Mouse (Mus musculus) hindbrain, embryonic 14.5 days (tissue): ENCODE measurements around the gene Fahd1. TPM values are rescaled to one million over a fixed set of nuclear protein-coding genes. Genes with fewer than 3 reads are reported as not detected.

Experiments used
- ATAC-seq: fragments of 200-750 bp; cut with Nextera tagmentation; 2 replicates; pipeline ENCODE4 v1.8.0; 2017; ENCODE audit warnings: moderate number of reproducible peaks, mild to moderate bottlenecking, moderate TSS enrichment, moderate library complexity; ENCODE audit not compliant: low FRiP score
- DNase-seq: peaks from one replicate; pipeline ENCODE4 v3.0.0-alpha.2; 2015; ENCODE audit warnings: low spot score
- H3K27ac ChIP-seq: fragments of 300-500 bp; sonication (generic); 2 replicates; pipeline ENCODE4 v1.5.1; 2014; ENCODE audit warnings: mild to moderate bottlenecking, moderate library complexity
- H3K27me3 ChIP-seq: fragments of 300-500 bp; sonication (generic); 2 replicates; pipeline ENCODE4 v1.6.1; 2014; ENCODE audit warnings: mild to moderate bottlenecking, low read length, mixed read lengths; ENCODE audit not compliant: control insufficient read depth, insufficient read depth
- H3K36me3 ChIP-seq: fragments of 300-500 bp; sonication (generic); replicated peaks from 2 replicates; pipeline ENCODE4 v1.6.1; 2014; ENCODE audit not compliant: control insufficient read depth, insufficient read depth
- H3K4me1 ChIP-seq: fragments of 300-500 bp; sonication (generic); replicated peaks from 2 replicates; pipeline ENCODE4 v1.6.1; 2014; ENCODE audit warnings: antibody characterized with exemption, low read length, mixed read lengths; ENCODE audit not compliant: control insufficient read depth, insufficient read depth
- H3K4me2 ChIP-seq: fragments of 300-500 bp; sonication (generic); replicated peaks from 2 replicates; pipeline ENCODE4 v1.6.1; 2014; ENCODE audit warnings: mild to moderate bottlenecking, moderate library complexity
- H3K4me3 ChIP-seq: fragments of 300-500 bp; sonication (generic); replicated peaks from 2 replicates; pipeline ENCODE4 v1.5.1; 2014; ENCODE audit warnings: mild to moderate bottlenecking, low read length
- H3K9ac ChIP-seq: fragments of 300-500 bp; sonication (generic); 2 replicates; pipeline ENCODE4 v1.6.1; 2014
- H3K9me3 ChIP-seq: fragments of 300-500 bp; sonication (generic); 2 replicates; pipeline ENCODE4 v1.6.1; 2016; ENCODE audit warnings: low read length; ENCODE audit not compliant: control insufficient read depth
- WGBS: fragments of 180-500 bp; shearing (Covaris S2); extraction: QIAGEN DNeasy Blood & Tissue Kit; methylation state at CpG from one replicate; pipeline ENCODE4 v1.1.7; 2014; 5-methylcytosine and 5-hydroxymethylcytosine counted together
- polyA plus RNA-seq: library from polyadenylated mRNA; unstranded; fragments of >200 nt; fragmentation: Nextera tagmentation; extraction: Ambion mirVana; gene quantifications from 2 replicates; pipeline ENCODE4 v1.2.1, GENCODE M21; 2014

Gene Fahd1
- polyA plus RNA-seq: 22.4 and 23.3 TPM in 2 replicates

- WGBS: 0% methylated on average over 58 of the region's 58 CpGs
Measured at GRCm38 (mm10) chr17:24850065-24850772, at the start of gene Fahd1. TSS of gene Fahd1 (minus strand) at chr17:24850364.

GRCm38 (mm10) chr17:24899153-24899552 lies 49.0 kb upstream of the Fahd1 start:
- no peak overlapping the region for H3K9ac ChIP-seq
- ATAC-seq: no peak
- no peak overlapping the region for H3K4me2 ChIP-seq
- H3K36me3 ChIP-seq: peaks cover 70% of the 10 kb centered on the region
- H3K9me3 ChIP-seq: no peaks in the 10 kb centered on the region
- H3K4me1 ChIP-seq: peaks cover 26% of the 10 kb centered on the region
- no peak overlapping the region for H3K4me3 ChIP-seq
- 83% methylated on average over 5 of the region's 5 CpGs for WGBS
- no peak for DNase-seq
- H3K27ac ChIP-seq: no peak overlapping the region
- H3K27me3 ChIP-seq: no peaks in the 10 kb centered on the region

More at GRCm38 (mm10) chr17:24850065-24850772, at the start of gene Fahd1:
- DNase-seq (peak; percentile 93), ATAC-seq (peak; percentile 100)
- Histone ChIP-seq H3K4me2 (peak within 1 kb of the TSS; percentile 94), H3K4me1 (peaks cover 20% of the 10 kb centered on the region), H3K27ac (peak within 1 kb of the TSS; percentile 93), H3K9me3 (no peaks in the 10 kb centered on the region), H3K4me3 (peak within 1 kb of the TSS; percentile 63), H3K9ac (peak within 1 kb of the TSS; percentile 81), H3K36me3 (peaks cover 25% of the 10 kb centered on the region), H3K27me3 (no peaks in the 10 kb centered on the region)

- H3K4me3 ChIP-seq: no peak overlapping the region
- peaks cover 34% of the 10 kb centered on the region for H3K4me1 ChIP-seq
- no peak overlapping the region for H3K9ac ChIP-seq
- H3K9me3 ChIP-seq: no peaks in the 10 kb centered on the region
- no peak for DNase-seq
- 82% methylated on average over 4 of the region's 4 CpGs for WGBS
- 0 out of 2 replicates have a peak overlapping the region, but pooled peaks have one; percentile 97 for H3K4me2 ChIP-seq
- ATAC-seq: no peak
- no peak overlapping the region for H3K27ac ChIP-seq
- H3K36me3 ChIP-seq: peaks cover 68% of the 10 kb centered on the region
- H3K27me3 ChIP-seq: no peaks in the 10 kb centered on the region
Measured at GRCm38 (mm10) chr17:24898041-24898854, 48.1 kb upstream of the Fahd1 start.

- Histone ChIP-seq H3K4me2 (peak overlapping the region; percentile 97), H3K4me3 (peak overlapping the region; percentile 71; the same call in 1 of the 2 replicates), H3K27ac (no peak overlapping the region), H3K36me3 (peaks cover 68% of the 10 kb centered on the region), H3K9me3 (no peaks in the 10 kb centered on the region), H3K27me3 (no peaks in the 10 kb centered on the region), H3K9ac (peak overlapping the region; percentile 88), H3K4me1 (peaks cover 34% of the 10 kb centered on the region)
- no peak for DNase-seq
- no peak for ATAC-seq
- WGBS: 78% methylated on average over 4 of the region's 4 CpGs
Measured at GRCm38 (mm10) chr17:24897600-24897999, 47.4 kb upstream of the Fahd1 start.

GRCm38 (mm10) chr17:24896993-24897269 lies 46.8 kb upstream of the Fahd1 start:
- Histone ChIP-seq H3K36me3 (peaks cover 68% of the 10 kb centered on the region), H3K4me1 (peaks cover 34% of the 10 kb centered on the region), H3K9ac (peak overlapping the region; percentile 88), H3K4me3 (peak overlapping the region; percentile 71), H3K27me3 (no peaks in the 10 kb centered on the region), H3K4me2 (peak overlapping the region; percentile 97), H3K9me3 (no peaks in the 10 kb centered on the region), H3K27ac (peak overlapping the region; percentile 85)
- ATAC-seq (no peak), DNase-seq (no peak)
- WGBS: 31% methylated on average over 11 of the region's 11 CpGs

- Histone ChIP-seq H3K36me3 (peaks cover 68% of the 10 kb centered on the region), H3K27ac (peak within 1 kb of the TSS; percentile 86), H3K4me2 (peak within 1 kb of the TSS; percentile 97), H3K9ac (peak within 1 kb of the TSS; percentile 88), H3K4me3 (peak within 1 kb of the TSS; percentile 71), H3K4me1 (peaks cover 34% of the 10 kb centered on the region), H3K9me3 (no peaks in the 10 kb centered on the region), H3K27me3 (no peaks in the 10 kb centered on the region)
- 1% methylated on average over 50 of the region's 50 CpGs for WGBS
- DNase-seq (peak; percentile 69), ATAC-seq (peak; percentile 60)
Measured at GRCm38 (mm10) chr17:24896241-24896992, 46.3 kb upstream of the Fahd1 start, which contains the start of gene Nme3. TSS of gene Nme3 (plus strand) at chr17:24896500.

- peak; percentile 10; the same call in 1 of the 2 replicates for ATAC-seq
- H3K9me3 ChIP-seq: no peaks in the 10 kb centered on the region
- H3K27me3 ChIP-seq: no peaks in the 10 kb centered on the region
- H3K27ac ChIP-seq: peak overlapping the region; percentile 86
- peak overlapping the region; percentile 71 for H3K4me3 ChIP-seq
- H3K4me1 ChIP-seq: peaks cover 34% of the 10 kb centered on the region
- DNase-seq: no peak
- peak overlapping the region; percentile 97 for H3K4me2 ChIP-seq
- peaks cover 68% of the 10 kb centered on the region for H3K36me3 ChIP-seq
- WGBS: 11% methylated on average over 23 of the region's 23 CpGs
- peak overlapping the region; percentile 88 for H3K9ac ChIP-seq
Measured at GRCm38 (mm10) chr17:24895571-24896240, 45.5 kb upstream of the Fahd1 start.

GRCm38 (mm10) chr17:24894995-24895547 lies 44.9 kb upstream of the Fahd1 start, which contains the start of the genes Eme2 and Mrps34:
TSS of gene Eme2 (minus strand) at chr17:24895087.
TSS of gene Mrps34 (plus strand) at chr17:24895116.
- ATAC-seq (peak; percentile 46), DNase-seq (peak; percentile 89)
- H3K36me3 ChIP-seq: peaks cover 68% of the 10 kb centered on the region
- H3K4me1 ChIP-seq: peaks cover 34% of the 10 kb centered on the region
- no peaks in the 10 kb centered on the region for H3K27me3 ChIP-seq
- peak within 1 kb of the TSS; percentile 97 for H3K4me2 ChIP-seq
- peak within 1 kb of the TSS; percentile 88 for H3K9ac ChIP-seq
- no peaks in the 10 kb centered on the region for H3K9me3 ChIP-seq
- under 1% methylated on average over 59 of the region's 62 CpGs for WGBS
- H3K27ac ChIP-seq: peak within 1 kb of the TSS; percentile 86
- H3K4me3 ChIP-seq: peak within 1 kb of the TSS; percentile 71
